Mouse (Mus musculus) urinary bladder, postnatal 10 days (tissue): ENCODE measurements around the gene Rbms3.

ENCODE experiments used
- DNase-seq: peaks from one replicate; pipeline ENCODE4 v3.0.0; 2022; ENCODE audit warnings: low spot score

Rbms3 gene

GRCm38 (mm10) chr9:117629771-117630170 is at the start of gene Rbms3:
TSS of gene Rbms3 (minus strand) at chr9:117629913.
- DNase-seq = no peak

GRCm38 (mm10) chr9:117673311-117673710 is 43.6 kb upstream of the Rbms3 start:
- DNase-seq = no peak

GRCm38 (mm10) chr9:117654626-117655025 is 24.9 kb upstream of the Rbms3 start:
- no peak for DNase-seq

- no peak for DNase-seq
These were observed 23.9 kb upstream of the Rbms3 start for GRCm38 (mm10) chr9:117653641-117654040.

GRCm38 (mm10) chr9:117646131-117646530 is 16.4 kb upstream of the Rbms3 start:
- DNase-seq = no peak

GRCm38 (mm10) chr9:117641090-117641782 is 11.5 kb upstream of the Rbms3 start:
- no peak for DNase-seq

- no peak for DNase-seq
These were observed 9.0 kb upstream of the Rbms3 start for GRCm38 (mm10) chr9:117638623-117639185.

GRCm38 (mm10) chr9:117636492-117636891 is 6.8 kb upstream of the Rbms3 start:
- DNase-seq = no peak

- no peak for DNase-seq
These were observed 2.5 kb downstream of the Rbms3 start for GRCm38 (mm10) chr9:117627173-117627572.

GRCm38 (mm10) chr9:117600781-117601180 is 28.9 kb downstream of the Rbms3 start:
- DNase-seq = no peak

GRCm38 (mm10) chr9:117599341-117599740 is 30.4 kb downstream of the Rbms3 start:
- DNase-seq = no peak

GRCm38 (mm10) chr9:117596162-117596561 is 33.6 kb downstream of the Rbms3 start:
- no peak for DNase-seq

GRCm38 (mm10) chr9:117585345-117585744 is 44.4 kb downstream of the Rbms3 start:
- no peak for DNase-seq

GRCm38 (mm10) chr9:117583638-117584037 is 46.1 kb downstream of the Rbms3 start:
- DNase-seq = no peak

- DNase-seq = no peak
These were observed 47.1 kb downstream of the Rbms3 start for GRCm38 (mm10) chr9:117582591-117582990.

GRCm38 (mm10) chr9:117571186-117571855 is 58.4 kb downstream of the Rbms3 start:
- DNase-seq = no peak

- no peak for DNase-seq
These were observed 59.4 kb downstream of the Rbms3 start for GRCm38 (mm10) chr9:117570240-117570821.

GRCm38 (mm10) chr9:117566293-117566692 is 63.4 kb downstream of the Rbms3 start:
- DNase-seq = no peak

GRCm38 (mm10) chr9:117558562-117558961 is 71.2 kb downstream of the Rbms3 start:
- no peak for DNase-seq

- no peak for DNase-seq
These were observed 75.4 kb downstream of the Rbms3 start for GRCm38 (mm10) chr9:117554356-117554755.

- no peak for DNase-seq
These were observed 100.4 kb downstream of the Rbms3 start for GRCm38 (mm10) chr9:117529281-117529680.

- no peak for DNase-seq
These were observed 120.8 kb downstream of the Rbms3 start for GRCm38 (mm10) chr9:117508941-117509340.

GRCm38 (mm10) chr9:117491866-117492265 is 137.8 kb downstream of the Rbms3 start:
- no peak for DNase-seq
